Mouse (Mus musculus): ENCODE results near the gene Samd4b. TPM values are rescaled to one million over a fixed set of nuclear protein-coding genes. Genes with fewer than 3 reads are reported as not detected.

Gene Samd4b
- total and polyA plus RNA-seq, 2 experiments from 2014 or later = 12.4 to 53.5 TPM

DNA sequence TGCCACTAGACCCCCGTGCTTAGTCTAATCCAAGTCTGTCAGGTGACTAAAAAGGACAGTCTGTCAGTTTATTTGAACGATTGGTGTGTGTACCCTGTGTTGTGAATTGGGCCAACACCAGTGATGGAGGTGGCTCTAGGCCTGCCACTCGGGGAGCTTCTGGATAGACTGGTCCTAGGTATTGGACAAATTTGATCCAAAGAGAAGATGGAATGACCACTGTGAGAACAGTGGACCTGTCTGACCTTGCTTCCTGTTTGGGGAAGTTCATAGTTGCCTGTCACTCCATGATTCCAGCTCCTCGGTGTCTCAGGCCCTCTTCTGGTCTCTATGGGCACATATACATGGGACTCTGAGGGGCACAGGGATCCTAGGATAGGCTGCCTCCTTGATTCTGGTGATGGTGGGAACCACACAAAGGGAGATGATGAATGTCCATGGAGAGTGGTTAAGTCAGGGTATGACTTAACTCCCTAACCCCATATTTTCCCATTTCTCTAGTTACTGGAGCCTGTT, 246.2 kb downstream of the Samd4b start:
- Histone ChIP-seq H3K36me3 (replicated peaks; ENCODE audit: control insufficient read depth, insufficient read depth, low read length) (peaks cover 30% of the 10 kb centered on the region), H3K9me3 (replicated peaks; ENCODE audit: control insufficient read depth, low read length) (no peaks in the 10 kb centered on the region), H3K27ac (ENCODE audit: low read depth) (peak overlapping the region; percentile 86; the same call in 1 of the 2 replicates), H3K4me2 (ENCODE audit: low read depth, low read length) (peak overlapping the region; percentile 97), H3K9ac (replicated peaks; ENCODE audit: low read depth, low read length) (peak overlapping the region; percentile 97), H3K4me1 (ENCODE audit: control insufficient read depth, insufficient read depth) (peaks cover 16% of the 10 kb centered on the region), H3K27me3 (ENCODE audit: control insufficient read depth, insufficient read depth, low read length) (no peaks in the 10 kb centered on the region), H3K4me3 (ENCODE audit: low read depth, low read length) (peak overlapping the region; percentile 94)
- DNase-seq (ENCODE audit: low spot score) (no peak), ATAC-seq (ENCODE audit: insufficient read depth, low read depth) (no peak)
- 41% methylated on average over 4 of the region's 4 CpGs for WGBS
- 0 out of 2 replicates have a peak, but pooled peaks have one; percentile 7 for TF ChIP-seq CTCF (IDR thresholded peaks at IDR 0.05; ENCODE audit: low read depth)
- no peak for TF ChIP-seq EP300 (IDR thresholded peaks at IDR 0.05; ENCODE audit: low read depth)

- Histone ChIP-seq H3K4me1 (ENCODE audit: control insufficient read depth, insufficient read depth) (peaks cover 16% of the 10 kb centered on the region), H3K9ac (replicated peaks; ENCODE audit: low read depth, low read length) (peak within 1 kb of the TSS; percentile 97), H3K36me3 (replicated peaks; ENCODE audit: control insufficient read depth, insufficient read depth, low read length) (peaks cover 30% of the 10 kb centered on the region), H3K27ac (ENCODE audit: low read depth) (peak within 1 kb of the TSS; percentile 89), H3K9me3 (replicated peaks; ENCODE audit: control insufficient read depth, low read length) (no peaks in the 10 kb centered on the region), H3K27me3 (ENCODE audit: control insufficient read depth, insufficient read depth, low read length) (no peaks in the 10 kb centered on the region), H3K4me3 (ENCODE audit: low read depth, low read length) (peak within 1 kb of the TSS; percentile 94), H3K4me2 (ENCODE audit: low read depth, low read length) (peak within 1 kb of the TSS; percentile 97)
- ATAC-seq (ENCODE audit: insufficient read depth, low read depth) (peak; percentile 96), DNase-seq (ENCODE audit: low spot score) (peak; percentile 99)
- WGBS = under 1% methylated on average over 48 of the region's 50 CpGs
- TF ChIP-seq EP300 (IDR thresholded peaks at IDR 0.05; ENCODE audit: low read depth) = no peak
- TF ChIP-seq CTCF (IDR thresholded peaks at IDR 0.05; ENCODE audit: low read depth) = no peak
Observed at GRCm38 (mm10) chr7:28350155-28350883, 247.6 kb downstream of the Samd4b start, which contains the start of gene Rps16. TSS of gene Rps16 (plus strand) at chr7:28350652.

Small RNAs within 50 kb of the gene (microRNA-seq; reads per million reads assigned to microRNA genes)
- gene Mir7049 = not detected

Other genes starting within 250 kb of the Samd4b start
- 145 and 161 TPM in 2 replicates for gene Rps16, start 247.5 kb downstream of the Samd4b start, total RNA-seq (2014; rRNA removed; ENCODE audit: low replicate concordance)
- gene Rps16, start 247.5 kb downstream of the Samd4b start, polyA plus RNA-seq (2015; fragmentation: Nextera tagmentation; extraction: Ambion mirVana) = 481 and 513 TPM in 2 replicates
- gene Plekhg2, start 225.5 kb downstream of the Samd4b start, total RNA-seq (2014; rRNA removed; ENCODE audit: low replicate concordance) = 23.5 and 41.7 TPM in 2 replicates
- gene Plekhg2, start 225.5 kb downstream of the Samd4b start, polyA plus RNA-seq (2015; fragmentation: Nextera tagmentation; extraction: Ambion mirVana) = 11.8 and 13.7 TPM in 2 replicates
- 10.8 and 19.2 TPM in 2 replicates for gene Zfp36, start 217.9 kb downstream of the Samd4b start, total RNA-seq (2014; rRNA removed; ENCODE audit: low replicate concordance)
- 12.5 and 13.6 TPM in 2 replicates for gene Zfp36, start 217.9 kb downstream of the Samd4b start, polyA plus RNA-seq (2015; fragmentation: Nextera tagmentation; extraction: Ambion mirVana)
- gene Med29, start 205.4 kb downstream of the Samd4b start, total RNA-seq (2014; rRNA removed; ENCODE audit: low replicate concordance) = 42.1 and 51.4 TPM in 2 replicates
- 44.1 and 45.8 TPM in 2 replicates for gene Med29, start 205.4 kb downstream of the Samd4b start, polyA plus RNA-seq (2015; fragmentation: Nextera tagmentation; extraction: Ambion mirVana)
- 29.8 and 66.1 TPM in 2 replicates for gene Paf1, start 205.2 kb downstream of the Samd4b start, total RNA-seq (2014; rRNA removed; ENCODE audit: low replicate concordance)
- gene Paf1, start 205.2 kb downstream of the Samd4b start, polyA plus RNA-seq (2015; fragmentation: Nextera tagmentation; extraction: Ambion mirVana) = 54.2 and 56.5 TPM in 2 replicates
- 1.5 and 3.0 TPM in 2 replicates for gene Gmfg, start 160.7 kb downstream of the Samd4b start, total RNA-seq (2014; rRNA removed; ENCODE audit: low replicate concordance)
- gene Gmfg, start 160.7 kb downstream of the Samd4b start, polyA plus RNA-seq (2015; fragmentation: Nextera tagmentation; extraction: Ambion mirVana) = 8.9 and 9.8 TPM in 2 replicates
- 1.4 and 3.9 TPM in 2 replicates for gene Lrfn1, start 146.2 kb downstream of the Samd4b start, total RNA-seq (2014; rRNA removed; ENCODE audit: low replicate concordance)
- gene Lrfn1, start 146.2 kb downstream of the Samd4b start, polyA plus RNA-seq (2015; fragmentation: Nextera tagmentation; extraction: Ambion mirVana) = 0.31 and 0.55 TPM in 2 replicates
- gene Ifnl2, start 87.7 kb downstream of the Samd4b start, total RNA-seq (2014; rRNA removed; ENCODE audit: low replicate concordance) = not detected in 2 replicates
- not detected in 2 replicates for gene Ifnl2, start 87.7 kb downstream of the Samd4b start, polyA plus RNA-seq (2015; fragmentation: Nextera tagmentation; extraction: Ambion mirVana)
- gene Ifnl3, start 75.3 kb downstream of the Samd4b start, total RNA-seq (2014; rRNA removed; ENCODE audit: low replicate concordance) = not detected in 2 replicates
- gene Ifnl3, start 75.3 kb downstream of the Samd4b start, polyA plus RNA-seq (2015; fragmentation: Nextera tagmentation; extraction: Ambion mirVana) = not detected in 2 replicates
- gene Sycn, start 57.3 kb downstream of the Samd4b start, total RNA-seq (2014; rRNA removed; ENCODE audit: low replicate concordance) = not detected in 2 replicates
- gene Sycn, start 57.3 kb downstream of the Samd4b start, polyA plus RNA-seq (2015; fragmentation: Nextera tagmentation; extraction: Ambion mirVana) = not detected in 2 replicates
- not detected in 2 replicates for gene Nccrp1, start 50.9 kb downstream of the Samd4b start, total RNA-seq (2014; rRNA removed; ENCODE audit: low replicate concordance)
- gene Nccrp1, start 50.9 kb downstream of the Samd4b start, polyA plus RNA-seq (2015; fragmentation: Nextera tagmentation; extraction: Ambion mirVana) = not detected in 2 replicates
- gene Pak4, start within 50 bp of the Samd4b start, total RNA-seq (2014; rRNA removed; ENCODE audit: low replicate concordance) = 12.7 and 17.1 TPM in 2 replicates
- 11.3 and 12.0 TPM in 2 replicates for gene Pak4, start within 50 bp of the Samd4b start, polyA plus RNA-seq (2015; fragmentation: Nextera tagmentation; extraction: Ambion mirVana)
- gene Acp7, start 33.2 kb upstream of the Samd4b start, total RNA-seq (2014; rRNA removed; ENCODE audit: low replicate concordance) = not detected in 2 replicates
- gene Acp7, start 33.2 kb upstream of the Samd4b start, polyA plus RNA-seq (2015; fragmentation: Nextera tagmentation; extraction: Ambion mirVana) = not detected in 2 replicates
- 0.73 and 0.93 TPM in 2 replicates for gene Fbxo27, start 94.7 kb upstream of the Samd4b start, total RNA-seq (2014; rRNA removed; ENCODE audit: low replicate concordance)
- 1.5 and 1.7 TPM in 2 replicates for gene Fbxo27, start 94.7 kb upstream of the Samd4b start, polyA plus RNA-seq (2015; fragmentation: Nextera tagmentation; extraction: Ambion mirVana)
- 4.7 and 7.8 TPM in 2 replicates for gene Fbxo17, start 118.7 kb upstream of the Samd4b start, total RNA-seq (2014; rRNA removed; ENCODE audit: low replicate concordance)
- gene Fbxo17, start 118.7 kb upstream of the Samd4b start, polyA plus RNA-seq (2015; fragmentation: Nextera tagmentation; extraction: Ambion mirVana) = 4.5 and 5.1 TPM in 2 replicates
- gene Mrps12, start 143.7 kb upstream of the Samd4b start, total RNA-seq (2014; rRNA removed; ENCODE audit: low replicate concordance) = 73.9 and 95.4 TPM in 2 replicates
- 133 and 134 TPM in 2 replicates for gene Mrps12, start 143.7 kb upstream of the Samd4b start, polyA plus RNA-seq (2015; fragmentation: Nextera tagmentation; extraction: Ambion mirVana)
- 22.6 and 33.4 TPM in 2 replicates for gene Sars2, start 143.8 kb upstream of the Samd4b start, total RNA-seq (2014; rRNA removed; ENCODE audit: low replicate concordance)
- 15.8 and 17.0 TPM in 2 replicates for gene Sars2, start 143.8 kb upstream of the Samd4b start, polyA plus RNA-seq (2015; fragmentation: Nextera tagmentation; extraction: Ambion mirVana)
- gene Ccer2, start 158.0 kb upstream of the Samd4b start, total RNA-seq (2014; rRNA removed; ENCODE audit: low replicate concordance) = not detected in 2 replicates
- not detected in 2 replicates for gene Ccer2, start 158.0 kb upstream of the Samd4b start, polyA plus RNA-seq (2015; fragmentation: Nextera tagmentation; extraction: Ambion mirVana)
- 44.7 and 53.0 TPM in 2 replicates for gene Sirt2, start 168.6 kb upstream of the Samd4b start, total RNA-seq (2014; rRNA removed; ENCODE audit: low replicate concordance)
- gene Sirt2, start 168.6 kb upstream of the Samd4b start, polyA plus RNA-seq (2015; fragmentation: Nextera tagmentation; extraction: Ambion mirVana) = 60.6 and 61.0 TPM in 2 replicates
- 3.5 and 16.1 TPM in 2 replicates for gene Nfkbib, start 169.4 kb upstream of the Samd4b start, total RNA-seq (2014; rRNA removed; ENCODE audit: low replicate concordance)
- gene Nfkbib, start 169.4 kb upstream of the Samd4b start, polyA plus RNA-seq (2015; fragmentation: Nextera tagmentation; extraction: Ambion mirVana) = 25.7 and 26.7 TPM in 2 replicates
- 2.1 and 2.7 TPM in 2 replicates for gene Rinl, start 190.8 kb upstream of the Samd4b start, total RNA-seq (2014; rRNA removed; ENCODE audit: low replicate concordance)
- 2.3 and 2.4 TPM in 2 replicates for gene Rinl, start 190.8 kb upstream of the Samd4b start, polyA plus RNA-seq (2015; fragmentation: Nextera tagmentation; extraction: Ambion mirVana)
- gene Hnrnpl, start 210.4 kb upstream of the Samd4b start, total RNA-seq (2014; rRNA removed; ENCODE audit: low replicate concordance) = 259 and 275 TPM in 2 replicates
- 149 and 171 TPM in 2 replicates for gene Hnrnpl, start 210.4 kb upstream of the Samd4b start, polyA plus RNA-seq (2015; fragmentation: Nextera tagmentation; extraction: Ambion mirVana)
- gene Ech1, start 227.1 kb upstream of the Samd4b start, total RNA-seq (2014; rRNA removed; ENCODE audit: low replicate concordance) = 483 and 823 TPM in 2 replicates
- gene Ech1, start 227.1 kb upstream of the Samd4b start, polyA plus RNA-seq (2015; fragmentation: Nextera tagmentation; extraction: Ambion mirVana) = 806 and 928 TPM in 2 replicates
- 2.3 and 24.1 TPM in 2 replicates for gene Lgals4, start 235.7 kb upstream of the Samd4b start, total RNA-seq (2014; rRNA removed; ENCODE audit: low replicate concordance)
- 30.9 and 36.0 TPM in 2 replicates for gene Lgals4, start 235.7 kb upstream of the Samd4b start, polyA plus RNA-seq (2015; fragmentation: Nextera tagmentation; extraction: Ambion mirVana)

Data from heart, postnatal 0 days (tissue).